Mouse (Mus musculus): ENCODE data around the gene Synj1.

- TF ChIP-seq CTCF (IDR thresholded peaks at IDR 0.05; ENCODE audit: control insufficient read depth, insufficient read depth, insufficient read length), result no peak
- no peak for TF ChIP-seq CEBPB (IDR thresholded peaks at IDR 0.05; ENCODE audit: low read depth)
- no peak for TF ChIP-seq MYOD1 (IDR thresholded peaks at IDR 0.05; ENCODE audit: control insufficient read depth, insufficient read length, low read depth)
Measured at GRCm38 (mm10) chr16:91015761-91016160, 4.7 kb upstream of the Synj1 start.
